Mouse (Mus musculus) hindbrain, embryonic 14.5 days (tissue): ENCODE measurements around the gene Arhgef7. TPM values are rescaled to one million over a fixed set of nuclear protein-coding genes. Genes with fewer than 3 reads are reported as not detected.

Experiments used
- ATAC-seq: fragments of 200-750 bp; cut with Nextera tagmentation; 2 replicates; pipeline ENCODE4 v1.8.0; 2017; ENCODE audit warnings: moderate number of reproducible peaks, mild to moderate bottlenecking, moderate TSS enrichment, moderate library complexity; ENCODE audit not compliant: low FRiP score
- DNase-seq: peaks from one replicate; pipeline ENCODE4 v3.0.0-alpha.2; 2015; ENCODE audit warnings: low spot score
- H3K27ac ChIP-seq: fragments of 300-500 bp; sonication (generic); 2 replicates; pipeline ENCODE4 v1.5.1; 2014; ENCODE audit warnings: mild to moderate bottlenecking, moderate library complexity
- H3K27me3 ChIP-seq: fragments of 300-500 bp; sonication (generic); 2 replicates; pipeline ENCODE4 v1.6.1; 2014; ENCODE audit warnings: mild to moderate bottlenecking, low read length, mixed read lengths; ENCODE audit not compliant: control insufficient read depth, insufficient read depth
- H3K36me3 ChIP-seq: fragments of 300-500 bp; sonication (generic); replicated peaks from 2 replicates; pipeline ENCODE4 v1.6.1; 2014; ENCODE audit not compliant: control insufficient read depth, insufficient read depth
- H3K4me1 ChIP-seq: fragments of 300-500 bp; sonication (generic); replicated peaks from 2 replicates; pipeline ENCODE4 v1.6.1; 2014; ENCODE audit warnings: antibody characterized with exemption, low read length, mixed read lengths; ENCODE audit not compliant: control insufficient read depth, insufficient read depth
- H3K4me2 ChIP-seq: fragments of 300-500 bp; sonication (generic); replicated peaks from 2 replicates; pipeline ENCODE4 v1.6.1; 2014; ENCODE audit warnings: mild to moderate bottlenecking, moderate library complexity
- H3K4me3 ChIP-seq: fragments of 300-500 bp; sonication (generic); replicated peaks from 2 replicates; pipeline ENCODE4 v1.5.1; 2014; ENCODE audit warnings: mild to moderate bottlenecking, low read length
- H3K9ac ChIP-seq: fragments of 300-500 bp; sonication (generic); 2 replicates; pipeline ENCODE4 v1.6.1; 2014
- H3K9me3 ChIP-seq: fragments of 300-500 bp; sonication (generic); 2 replicates; pipeline ENCODE4 v1.6.1; 2016; ENCODE audit warnings: low read length; ENCODE audit not compliant: control insufficient read depth
- WGBS: fragments of 180-500 bp; shearing (Covaris S2); extraction: QIAGEN DNeasy Blood & Tissue Kit; methylation state at CpG from one replicate; pipeline ENCODE4 v1.1.7; 2014; 5-methylcytosine and 5-hydroxymethylcytosine counted together
- polyA plus RNA-seq: library from polyadenylated mRNA; unstranded; fragments of >200 nt; fragmentation: Nextera tagmentation; extraction: Ambion mirVana; gene quantifications from 2 replicates; pipeline ENCODE4 v1.2.1, GENCODE M21; 2014

Arhgef7 gene
- polyA plus RNA-seq, 1 experiment from 2014 or later, result 78.0 TPM

- Histone ChIP-seq H3K4me3 (no peak overlapping the region), H3K9ac (no peak overlapping the region), H3K4me2 (no peak overlapping the region), H3K4me1 (no peaks in the 10 kb centered on the region), H3K27me3 (no peaks in the 10 kb centered on the region), H3K36me3 (peaks cover 35% of the 10 kb centered on the region), H3K9me3 (no peaks in the 10 kb centered on the region), H3K27ac (no peak overlapping the region)
- no peak for ATAC-seq
- DNase-seq, result no peak
- WGBS, result 90% methylated on average over 6 of the region's 6 CpGs
Observed at GRCm38 (mm10) chr8:11737096-11737495, 9.6 kb downstream of the Arhgef7 start.

- Histone ChIP-seq H3K4me3 (no peak overlapping the region), H3K9me3 (no peaks in the 10 kb centered on the region), H3K4me2 (no peak overlapping the region), H3K4me1 (no peaks in the 10 kb centered on the region), H3K27ac (no peak overlapping the region), H3K9ac (no peak overlapping the region), H3K36me3 (peaks cover 35% of the 10 kb centered on the region), H3K27me3 (no peaks in the 10 kb centered on the region)
- WGBS, result 85% methylated on average over 5 of the region's 5 CpGs
- ATAC-seq (no peak), DNase-seq (no peak)
Observed at GRCm38 (mm10) chr8:11739082-11739481, 11.6 kb downstream of the Arhgef7 start.

- Histone ChIP-seq H3K4me1 (no peaks in the 10 kb centered on the region), H3K36me3 (peaks cover 35% of the 10 kb centered on the region), H3K4me2 (no peak overlapping the region), H3K27me3 (no peaks in the 10 kb centered on the region), H3K27ac (no peak overlapping the region), H3K9ac (no peak overlapping the region), H3K9me3 (no peaks in the 10 kb centered on the region), H3K4me3 (no peak overlapping the region)
- DNase-seq (no peak), ATAC-seq (no peak)
- 90% methylated on average over 2 of the region's 2 CpGs for WGBS
Observed at GRCm38 (mm10) chr8:11740857-11741256, 13.3 kb downstream of the Arhgef7 start.

- no peak for ATAC-seq
- H3K4me1 ChIP-seq, result no peaks in the 10 kb centered on the region
- H3K4me2 ChIP-seq, result no peak overlapping the region
- no peaks in the 10 kb centered on the region for H3K9me3 ChIP-seq
- H3K36me3 ChIP-seq, result peaks cover 25% of the 10 kb centered on the region
- no peak for DNase-seq
- H3K27me3 ChIP-seq, result no peaks in the 10 kb centered on the region
- H3K27ac ChIP-seq, result no peak overlapping the region
- H3K9ac ChIP-seq, result no peak overlapping the region
- no peak overlapping the region for H3K4me3 ChIP-seq
- 80% methylated on average over 10 of the region's 10 CpGs for WGBS
Observed at GRCm38 (mm10) chr8:11743580-11743979, 16.1 kb downstream of the Arhgef7 start.

GRCm38 (mm10) chr8:11746850-11747600, 19.5 kb downstream of the Arhgef7 start:
- Histone ChIP-seq H3K4me3 (no peak overlapping the region), H3K27ac (no peak overlapping the region), H3K9ac (no peak overlapping the region), H3K36me3 (no peaks in the 10 kb centered on the region), H3K27me3 (no peaks in the 10 kb centered on the region), H3K4me1 (no peaks in the 10 kb centered on the region), H3K9me3 (no peaks in the 10 kb centered on the region), H3K4me2 (no peak overlapping the region)
- 89% methylated on average over 11 of the region's 11 CpGs for WGBS
- ATAC-seq, result no peak
- no peak for DNase-seq

GRCm38 (mm10) chr8:11749472-11749871, 22.0 kb downstream of the Arhgef7 start:
- no peaks in the 10 kb centered on the region for H3K9me3 ChIP-seq
- H3K4me3 ChIP-seq, result no peak overlapping the region
- H3K27ac ChIP-seq, result no peak overlapping the region
- no peak for DNase-seq
- WGBS, result 70% methylated on average over 6 of the region's 6 CpGs
- H3K36me3 ChIP-seq, result no peaks in the 10 kb centered on the region
- H3K27me3 ChIP-seq, result no peaks in the 10 kb centered on the region
- no peaks in the 10 kb centered on the region for H3K4me1 ChIP-seq
- H3K9ac ChIP-seq, result no peak overlapping the region
- no peak overlapping the region for H3K4me2 ChIP-seq
- ATAC-seq, result no peak

- Histone ChIP-seq H3K27ac (no peak overlapping the region), H3K9me3 (no peaks in the 10 kb centered on the region), H3K4me2 (no peak overlapping the region), H3K4me1 (peaks cover 3% of the 10 kb centered on the region), H3K9ac (no peak overlapping the region), H3K4me3 (no peak overlapping the region), H3K36me3 (no peaks in the 10 kb centered on the region), H3K27me3 (no peaks in the 10 kb centered on the region)
- no peak for ATAC-seq
- WGBS, result 80% methylated on average over 3 of the region's 3 CpGs
- DNase-seq, result no peak
Observed at GRCm38 (mm10) chr8:11752338-11752737, 24.8 kb downstream of the Arhgef7 start.

GRCm38 (mm10) chr8:11753155-11753941, 25.8 kb downstream of the Arhgef7 start:
- WGBS, result 80% methylated on average over 11 of the region's 11 CpGs
- Histone ChIP-seq H3K4me2 (no peak overlapping the region), H3K4me3 (no peak overlapping the region), H3K9ac (no peak overlapping the region), H3K4me1 (peaks cover 8% of the 10 kb centered on the region), H3K27ac (no peak overlapping the region), H3K27me3 (no peaks in the 10 kb centered on the region), H3K36me3 (no peaks in the 10 kb centered on the region), H3K9me3 (no peaks in the 10 kb centered on the region)
- DNase-seq (no peak), ATAC-seq (no peak)

- no peak overlapping the region for H3K4me3 ChIP-seq
- no peak overlapping the region for H3K9ac ChIP-seq
- peaks cover 16% of the 10 kb centered on the region for H3K4me1 ChIP-seq
- no peak overlapping the region for H3K4me2 ChIP-seq
- H3K9me3 ChIP-seq, result no peaks in the 10 kb centered on the region
- H3K27ac ChIP-seq, result no peak overlapping the region
- no peaks in the 10 kb centered on the region for H3K27me3 ChIP-seq
- DNase-seq (no peak), ATAC-seq (no peak)
- H3K36me3 ChIP-seq, result no peaks in the 10 kb centered on the region
Observed at GRCm38 (mm10) chr8:11754723-11755122, 27.2 kb downstream of the Arhgef7 start.
